Mouse (Mus musculus): ENCODE data around the gene Ppm1m. TPM values are rescaled to one million over a fixed set of nuclear protein-coding genes. Genes with fewer than 3 reads are reported as not detected.

Ppm1m gene
- 11.0 and 11.1 TPM in 2 replicates for polyA plus RNA-seq (2015; fragmentation: Nextera tagmentation; extraction: Ambion mirVana)

- H3K27me3 ChIP-seq (ENCODE audit: insufficient read depth, low read length) = no peaks in the 10 kb centered on the region
- H3K9ac ChIP-seq (replicated peaks) = peak within 1 kb of the TSS; percentile 71
- WGBS (ENCODE audit: insufficient replicate concordance) = 37% methylated on average over 18 of the region's 18 CpGs
- ATAC-seq (peak; percentile 10; the same call in 1 of the 2 replicates), DNase-seq (no peak)
- TF ChIP-seq CTCF (IDR thresholded peaks at IDR 0.05; ENCODE audit: low read depth) (no peak), EP300 (IDR thresholded peaks at IDR 0.05; ENCODE audit: low read depth) (no peak)
- peak within 1 kb of the TSS; percentile 69 for H3K4me3 ChIP-seq (ENCODE audit: low read depth, low read length)
- H3K4me1 ChIP-seq (ENCODE audit: insufficient read depth) = peaks cover 35% of the 10 kb centered on the region
- peaks cover 12% of the 10 kb centered on the region for H3K36me3 ChIP-seq (replicated peaks; ENCODE audit: insufficient read depth, low read length)
- peak within 1 kb of the TSS; percentile 56 for H3K27ac ChIP-seq (ENCODE audit: low read depth)
- H3K9me3 ChIP-seq (ENCODE audit: low read length) = no peaks in the 10 kb centered on the region
- peak within 1 kb of the TSS; percentile 85 for H3K4me2 ChIP-seq (ENCODE audit: low read depth, low read length)
Measured at GRCm38 (mm10) chr9:106199535-106200272, at the start of gene Ppm1m. TSS of gene Ppm1m (minus strand) at chr9:106199746.

- 51% methylated on average over 19 of the region's 19 CpGs for WGBS (ENCODE audit: insufficient replicate concordance)
- Histone ChIP-seq H3K36me3 (replicated peaks; ENCODE audit: insufficient read depth, low read length) (peaks cover 49% of the 10 kb centered on the region), H3K4me1 (ENCODE audit: insufficient read depth) (peaks cover 11% of the 10 kb centered on the region), H3K27me3 (ENCODE audit: insufficient read depth, low read length) (no peaks in the 10 kb centered on the region), H3K4me3 (ENCODE audit: low read depth, low read length) (0 out of 2 replicates have a peak overlapping the region, but pooled peaks have one; percentile 5), H3K27ac (ENCODE audit: low read depth) (peak overlapping the region; percentile 53), H3K4me2 (ENCODE audit: low read depth, low read length) (peak overlapping the region; percentile 26; the same call in 1 of the 2 replicates), H3K9me3 (ENCODE audit: low read length) (no peaks in the 10 kb centered on the region), H3K9ac (replicated peaks) (no peak overlapping the region)
- ATAC-seq (no peak), DNase-seq (no peak)
- no peak for TF ChIP-seq CTCF (IDR thresholded peaks at IDR 0.05; ENCODE audit: low read depth)
- TF ChIP-seq EP300 (IDR thresholded peaks at IDR 0.05; ENCODE audit: low read depth) = no peak
Measured at GRCm38 (mm10) chr9:106242813-106243488, 43.4 kb upstream of the Ppm1m start.

GRCm38 (mm10) chr9:106241541-106242164 lies 42.1 kb upstream of the Ppm1m start:
- H3K27ac ChIP-seq (ENCODE audit: low read depth) = no peak overlapping the region

GRCm38 (mm10) chr9:106237878-106238277 lies 38.3 kb upstream of the Ppm1m start:
- no peaks in the 10 kb centered on the region for H3K9me3 ChIP-seq (ENCODE audit: low read length)
- ATAC-seq = no peak
- no peaks in the 10 kb centered on the region for H3K27me3 ChIP-seq (ENCODE audit: insufficient read depth, low read length)
- H3K4me1 ChIP-seq (ENCODE audit: insufficient read depth) = peaks cover 3% of the 10 kb centered on the region
- H3K4me3 ChIP-seq (ENCODE audit: low read depth, low read length) = no peak overlapping the region
- no peak overlapping the region for H3K9ac ChIP-seq (replicated peaks)
- no peak for DNase-seq
- TF ChIP-seq EP300 (IDR thresholded peaks at IDR 0.05; ENCODE audit: low read depth) = no peak
- TF ChIP-seq CTCF (IDR thresholded peaks at IDR 0.05; ENCODE audit: low read depth) = no peak
- peaks cover 89% of the 10 kb centered on the region for H3K36me3 ChIP-seq (replicated peaks; ENCODE audit: insufficient read depth, low read length)
- no peak overlapping the region for H3K27ac ChIP-seq (ENCODE audit: low read depth)
- WGBS (ENCODE audit: insufficient replicate concordance) = 90% methylated on average over 10 of the region's 10 CpGs
- H3K4me2 ChIP-seq (ENCODE audit: low read depth, low read length) = no peak overlapping the region

More at GRCm38 (mm10) chr9:106241541-106242164, 42.1 kb upstream of the Ppm1m start:
- Histone ChIP-seq H3K4me1 (ENCODE audit: insufficient read depth) (peaks cover 7% of the 10 kb centered on the region), H3K9ac (replicated peaks) (no peak overlapping the region), H3K9me3 (ENCODE audit: low read length) (no peaks in the 10 kb centered on the region), H3K4me3 (ENCODE audit: low read depth, low read length) (no peak overlapping the region), H3K27me3 (ENCODE audit: insufficient read depth, low read length) (no peaks in the 10 kb centered on the region), H3K36me3 (replicated peaks; ENCODE audit: insufficient read depth, low read length) (peaks cover 62% of the 10 kb centered on the region), H3K4me2 (ENCODE audit: low read depth, low read length) (no peak overlapping the region)
- DNase-seq (no peak), ATAC-seq (no peak)
- TF ChIP-seq EP300 (IDR thresholded peaks at IDR 0.05; ENCODE audit: low read depth) = no peak
- peak; percentile 22 for TF ChIP-seq CTCF (IDR thresholded peaks at IDR 0.05; ENCODE audit: low read depth)
- WGBS (ENCODE audit: insufficient replicate concordance) = 84% methylated on average over 10 of the region's 10 CpGs

GRCm38 (mm10) chr9:106237401-106237800 lies 37.9 kb upstream of the Ppm1m start:
- 79% methylated on average over 8 of the region's 8 CpGs for WGBS (ENCODE audit: insufficient replicate concordance)
- H3K27me3 ChIP-seq (ENCODE audit: insufficient read depth, low read length) = no peaks in the 10 kb centered on the region
- H3K4me2 ChIP-seq (ENCODE audit: low read depth, low read length) = no peak overlapping the region
- no peaks in the 10 kb centered on the region for H3K9me3 ChIP-seq (ENCODE audit: low read length)
- ATAC-seq (no peak), DNase-seq (no peak)
- H3K4me1 ChIP-seq (ENCODE audit: insufficient read depth) = peaks cover 3% of the 10 kb centered on the region
- peaks cover 90% of the 10 kb centered on the region for H3K36me3 ChIP-seq (replicated peaks; ENCODE audit: insufficient read depth, low read length)
- no peak overlapping the region for H3K9ac ChIP-seq (replicated peaks)
- H3K27ac ChIP-seq (ENCODE audit: low read depth) = no peak overlapping the region
- no peak overlapping the region for H3K4me3 ChIP-seq (ENCODE audit: low read depth, low read length)
- TF ChIP-seq EP300 (IDR thresholded peaks at IDR 0.05; ENCODE audit: low read depth) (no peak), CTCF (IDR thresholded peaks at IDR 0.05; ENCODE audit: low read depth) (no peak)

GRCm38 (mm10) chr9:106236818-106237211 lies 37.3 kb upstream of the Ppm1m start:
- no peak overlapping the region for H3K4me3 ChIP-seq (ENCODE audit: low read depth, low read length)
- H3K9me3 ChIP-seq (ENCODE audit: low read length) = no peaks in the 10 kb centered on the region
- H3K27me3 ChIP-seq (ENCODE audit: insufficient read depth, low read length) = no peaks in the 10 kb centered on the region
- no peak for TF ChIP-seq EP300 (IDR thresholded peaks at IDR 0.05; ENCODE audit: low read depth)
- H3K9ac ChIP-seq (replicated peaks) = no peak overlapping the region
- H3K36me3 ChIP-seq (replicated peaks; ENCODE audit: insufficient read depth, low read length) = peaks cover 84% of the 10 kb centered on the region
- H3K4me2 ChIP-seq (ENCODE audit: low read depth, low read length) = no peak overlapping the region
- H3K27ac ChIP-seq (ENCODE audit: low read depth) = peak overlapping the region; percentile 22; the same call in 1 of the 2 replicates
- ATAC-seq = no peak
- no peak for DNase-seq
- H3K4me1 ChIP-seq (ENCODE audit: insufficient read depth) = peaks cover 3% of the 10 kb centered on the region
- 81% methylated on average over 3 of the region's 3 CpGs for WGBS (ENCODE audit: insufficient replicate concordance)

Measured in liver, postnatal 0 days (tissue).